Mouse (Mus musculus): Measurements from ENCODE around the gene Cbfb. TPM values are rescaled to one million over a fixed set of nuclear protein-coding genes. Genes with fewer than 3 reads are reported as not detected.

Gene Cbfb
- 58.3 and 60.0 TPM in 2 replicates for polyA plus RNA-seq (2016; fragmentation: Nextera tagmentation; extraction: Ambion mirVana)

DNA sequence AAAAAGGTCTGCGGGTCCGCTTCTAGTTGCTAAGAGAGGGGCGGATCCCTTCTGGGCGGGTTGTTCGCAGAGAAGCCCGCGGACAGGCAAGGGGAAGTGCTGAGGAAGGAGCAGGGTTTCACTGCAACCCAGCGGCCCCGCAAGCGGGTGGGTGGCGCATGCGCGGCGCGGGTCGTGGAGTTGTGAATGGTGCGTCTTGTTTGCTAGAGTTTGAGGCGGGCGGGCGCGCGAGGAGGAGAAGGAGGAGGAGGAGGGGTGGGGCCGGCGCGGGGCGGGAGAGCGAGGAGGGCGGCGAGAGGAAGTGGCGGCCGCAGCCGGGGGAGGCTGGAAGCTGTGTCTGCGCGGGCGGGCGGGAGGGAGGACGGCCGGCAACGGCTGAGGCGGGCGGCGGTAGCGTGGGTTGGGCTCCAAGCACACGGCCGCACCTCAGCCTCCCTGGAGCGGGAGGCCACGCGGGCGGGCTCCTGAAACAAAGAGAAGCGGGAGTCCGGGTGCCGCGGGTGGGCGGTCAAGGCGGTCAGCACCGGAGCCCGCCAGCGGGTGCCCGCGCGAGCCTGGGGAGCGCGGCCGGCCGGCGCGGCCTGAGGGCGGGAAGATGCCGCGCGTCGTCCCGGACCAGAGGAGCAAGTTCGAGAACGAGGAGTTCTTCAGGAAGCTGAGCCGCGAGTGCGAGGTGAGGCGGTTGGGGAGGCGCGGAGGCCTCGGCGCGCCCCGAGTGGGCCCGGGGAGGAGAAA is at the start of gene Cbfb:
Gene Cbfb, plus strand, starts transcription at position 294 of the 735 bp plus-strand sequence.
- ATAC-seq (ENCODE audit: low FRiP score) = peak; percentile 94

GRCm38 (mm10) chr8:105129864-105130263 is 40.6 kb upstream of the Cbfb start:
- no peaks in the 10 kb centered on the region for H3K4me1 ChIP-seq
- WGBS = 86% methylated on average over 9 of the region's 9 CpGs
- no peaks in the 10 kb centered on the region for H3K9me3 ChIP-seq
- no peak overlapping the region for H3K27ac ChIP-seq
- no peaks in the 10 kb centered on the region for H3K36me3 ChIP-seq (replicated peaks)
- H3K27me3 ChIP-seq = no peaks in the 10 kb centered on the region
- no peak overlapping the region for H3K4me3 ChIP-seq (replicated peaks)
- H3K4me2 ChIP-seq = no peak overlapping the region
- no peak for ATAC-seq (ENCODE audit: low FRiP score)
- no peak overlapping the region for H3K9ac ChIP-seq

More for the DNA sequence above, at the start of gene Cbfb:
- under 1% methylated on average over 71 of the region's 86 CpGs for WGBS
- Histone ChIP-seq H3K36me3 (replicated peaks) (no peaks in the 10 kb centered on the region), H3K27ac (peak within 1 kb of the TSS; percentile 97), H3K27me3 (no peaks in the 10 kb centered on the region), H3K9ac (peak within 1 kb of the TSS; percentile 92), H3K4me2 (peak within 1 kb of the TSS; percentile 66), H3K9me3 (no peaks in the 10 kb centered on the region), H3K4me3 (replicated peaks) (peak within 1 kb of the TSS; percentile 89), H3K4me1 (peaks cover 19% of the 10 kb centered on the region)

- Histone ChIP-seq H3K27me3 (no peaks in the 10 kb centered on the region), H3K9ac (no peak within 1 kb of the TSS), H3K4me3 (replicated peaks) (no peak within 1 kb of the TSS), H3K4me2 (no peak within 1 kb of the TSS), H3K36me3 (replicated peaks) (no peaks in the 10 kb centered on the region), H3K4me1 (no peaks in the 10 kb centered on the region), H3K27ac (no peak within 1 kb of the TSS), H3K9me3 (no peaks in the 10 kb centered on the region)
- 82% methylated on average over 5 of the region's 5 CpGs for WGBS
- no peak for ATAC-seq (ENCODE audit: low FRiP score)
Measured at GRCm38 (mm10) chr8:105131509-105131908, 39.0 kb upstream of the Cbfb start, which contains the start of gene Ces4a. Gene Ces4a (plus strand): TSS chr8:105131800.

DNA sequence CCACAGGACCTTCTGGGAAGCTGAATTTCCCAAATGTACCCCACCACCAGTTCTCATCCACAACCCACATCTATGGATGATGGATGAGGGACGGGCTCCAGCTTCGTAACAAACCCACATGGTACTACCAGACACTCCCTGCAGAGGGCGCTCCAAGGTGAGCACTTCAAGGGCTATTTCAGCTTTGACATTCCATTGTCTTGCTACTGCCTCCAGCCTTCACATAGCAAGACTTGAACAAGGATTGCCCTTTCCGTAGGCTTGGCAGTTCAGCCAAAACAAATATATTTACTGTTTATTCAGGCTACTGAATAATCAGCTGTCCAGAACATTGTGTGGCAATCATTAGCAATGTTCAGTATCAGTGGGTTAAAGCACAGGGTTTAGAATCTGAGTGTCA is 32.1 kb upstream of the Cbfb start:
- no peak for ATAC-seq (ENCODE audit: low FRiP score)
- Histone ChIP-seq H3K27ac (no peak overlapping the region), H3K4me1 (peaks cover 5% of the 10 kb centered on the region), H3K4me3 (replicated peaks) (no peak overlapping the region), H3K4me2 (no peak overlapping the region), H3K36me3 (replicated peaks) (no peaks in the 10 kb centered on the region), H3K9me3 (no peaks in the 10 kb centered on the region), H3K27me3 (peaks cover 16% of the 10 kb centered on the region; the same call in 1 of the 2 replicates), H3K9ac (no peak overlapping the region)
- WGBS = 19% methylated on average over 4 of the region's 4 CpGs

DNA sequence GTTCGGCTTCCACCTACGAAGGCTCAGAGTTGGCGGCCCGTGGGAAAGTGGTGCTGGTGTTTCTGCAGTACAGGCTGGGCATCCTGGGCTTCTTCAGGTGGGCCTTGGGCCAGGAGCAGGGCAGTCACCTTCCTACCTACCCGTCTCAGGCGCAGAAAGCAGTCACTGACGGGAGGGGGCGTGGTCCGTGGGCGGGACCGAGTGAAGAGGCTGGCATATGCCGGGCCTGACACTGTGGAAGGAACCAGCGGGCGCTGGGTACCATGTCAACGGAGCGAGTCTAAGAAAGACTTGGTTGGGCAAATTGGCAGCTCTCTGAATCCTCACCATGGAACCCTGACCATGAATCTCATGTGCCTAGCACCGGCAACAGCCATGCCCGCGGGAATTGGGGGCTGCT is 28.1 kb upstream of the Cbfb start:
- H3K4me2 ChIP-seq = peak overlapping the region; percentile 22; the same call in 1 of the 2 replicates
- H3K27ac ChIP-seq = no peak overlapping the region
- H3K9ac ChIP-seq = no peak overlapping the region
- no peak for ATAC-seq (ENCODE audit: low FRiP score)
- peaks cover 16% of the 10 kb centered on the region; the same call in 1 of the 2 replicates for H3K27me3 ChIP-seq
- H3K9me3 ChIP-seq = no peaks in the 10 kb centered on the region
- H3K36me3 ChIP-seq (replicated peaks) = no peaks in the 10 kb centered on the region
- peaks cover 5% of the 10 kb centered on the region for H3K4me1 ChIP-seq
- 44% methylated on average over 19 of the region's 19 CpGs for WGBS
- no peak overlapping the region for H3K4me3 ChIP-seq (replicated peaks)

- peaks cover 21% of the 10 kb centered on the region for H3K27me3 ChIP-seq
- WGBS = 66% methylated on average over 4 of the region's 4 CpGs
- no peaks in the 10 kb centered on the region for H3K9me3 ChIP-seq
- H3K4me2 ChIP-seq = no peak overlapping the region
- H3K4me1 ChIP-seq = peaks cover 18% of the 10 kb centered on the region
- H3K4me3 ChIP-seq (replicated peaks) = no peak overlapping the region
- ATAC-seq (ENCODE audit: low FRiP score) = no peak
- no peak overlapping the region for H3K9ac ChIP-seq
- H3K27ac ChIP-seq = no peak overlapping the region
- H3K36me3 ChIP-seq (replicated peaks) = no peaks in the 10 kb centered on the region
Measured at GRCm38 (mm10) chr8:105151654-105152053, 18.8 kb upstream of the Cbfb start.

DNA sequence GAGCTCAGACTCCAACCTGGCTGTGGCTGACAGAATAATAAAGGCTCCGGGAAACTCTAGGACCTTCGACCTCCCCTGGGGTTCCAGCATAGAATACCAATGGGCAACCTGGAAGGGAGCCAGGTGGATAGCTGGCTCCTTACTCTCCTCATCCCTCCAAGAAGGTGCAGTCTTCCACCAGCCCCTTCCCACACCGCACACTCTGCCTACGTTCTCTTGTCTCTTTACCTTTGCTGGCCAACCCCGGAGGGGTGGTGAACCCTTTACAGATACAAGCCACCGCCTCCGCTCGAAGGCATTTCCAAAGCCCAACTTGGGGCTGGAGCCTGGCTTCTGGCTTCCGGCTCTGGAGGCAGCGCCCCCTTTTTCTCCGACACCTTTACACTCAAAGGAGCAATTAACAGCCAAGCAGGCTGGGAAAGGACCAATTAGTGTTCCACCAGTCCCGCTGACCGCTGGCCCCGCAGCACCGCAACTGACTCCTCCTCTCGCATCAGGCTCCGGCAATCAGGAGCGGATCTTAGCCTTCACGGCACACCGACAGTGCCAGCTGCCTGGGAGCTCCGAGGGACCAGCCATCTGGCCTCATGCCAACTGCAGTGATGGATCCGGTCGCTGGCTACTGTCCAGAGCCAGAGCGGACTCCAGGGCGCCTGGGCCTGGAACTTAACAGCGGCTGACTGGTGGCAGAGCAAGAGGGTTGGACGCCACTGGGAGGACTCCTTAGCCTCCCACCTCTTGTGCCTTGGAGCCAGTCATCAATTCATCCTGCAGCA is 17.7 kb upstream of the Cbfb start:
- H3K9me3 ChIP-seq = no peaks in the 10 kb centered on the region
- H3K27ac ChIP-seq = peak overlapping the region; percentile 70
- ATAC-seq (ENCODE audit: low FRiP score) = peak; percentile 85
- H3K4me2 ChIP-seq = peak overlapping the region; percentile 61
- peak overlapping the region; percentile 31 for H3K4me3 ChIP-seq (replicated peaks)
- no peaks in the 10 kb centered on the region for H3K36me3 ChIP-seq (replicated peaks)
- H3K27me3 ChIP-seq = peaks cover 21% of the 10 kb centered on the region
- peaks cover 18% of the 10 kb centered on the region for H3K4me1 ChIP-seq
- H3K9ac ChIP-seq = peak overlapping the region; percentile 3; the same call in 1 of the 2 replicates
- 2% methylated on average over 27 of the region's 27 CpGs for WGBS

GRCm38 (mm10) chr8:105154316-105154715 is 16.2 kb upstream of the Cbfb start:
- Histone ChIP-seq H3K27ac (no peak overlapping the region), H3K9ac (no peak overlapping the region), H3K4me1 (peaks cover 18% of the 10 kb centered on the region), H3K9me3 (no peaks in the 10 kb centered on the region), H3K36me3 (replicated peaks) (no peaks in the 10 kb centered on the region), H3K4me2 (no peak overlapping the region), H3K4me3 (replicated peaks) (no peak overlapping the region), H3K27me3 (peaks cover 18% of the 10 kb centered on the region)
- 94% methylated on average over 5 of the region's 5 CpGs for WGBS
- no peak for ATAC-seq (ENCODE audit: low FRiP score)

DNA sequence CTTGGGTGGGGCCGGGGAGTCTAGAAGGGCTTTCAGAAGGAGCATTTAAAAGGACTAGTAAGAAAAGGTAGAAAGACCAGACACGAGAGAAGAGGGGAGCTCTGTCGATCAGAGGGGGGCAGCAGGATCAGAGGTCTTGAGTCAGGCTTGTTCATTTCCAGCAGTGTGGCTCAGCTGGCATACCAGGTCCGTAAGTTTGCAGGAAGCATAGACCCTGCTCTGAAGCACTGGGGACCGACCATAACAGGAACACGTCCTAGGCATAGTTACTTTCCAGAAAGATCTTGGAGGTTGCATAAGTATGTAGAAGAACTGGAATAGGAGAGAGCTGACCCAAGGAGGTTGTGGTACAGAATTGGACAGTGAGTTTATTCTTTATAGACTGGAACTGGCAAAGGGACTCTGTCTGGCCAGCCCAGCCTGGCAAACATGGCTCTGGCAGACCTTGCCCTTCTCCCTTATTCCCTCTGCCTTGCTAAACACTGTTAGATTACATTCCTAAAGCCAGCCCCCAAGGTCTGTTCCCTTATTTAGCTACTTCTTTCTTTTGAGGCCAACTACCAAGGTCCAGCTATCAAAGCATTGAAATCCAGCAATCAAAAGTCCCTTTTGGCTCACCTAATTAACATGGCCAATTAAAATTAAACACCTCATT is 15.3 kb upstream of the Cbfb start:
- no peak for ATAC-seq (ENCODE audit: low FRiP score)
- Histone ChIP-seq H3K9me3 (no peaks in the 10 kb centered on the region), H3K27ac (peak overlapping the region; percentile 33; the same call in 1 of the 2 replicates), H3K4me1 (peaks cover 18% of the 10 kb centered on the region), H3K27me3 (peaks cover 18% of the 10 kb centered on the region), H3K4me3 (replicated peaks) (no peak overlapping the region), H3K36me3 (replicated peaks) (no peaks in the 10 kb centered on the region), H3K9ac (no peak overlapping the region), H3K4me2 (no peak overlapping the region)
- WGBS = 79% methylated on average over 6 of the region's 6 CpGs

DNA sequence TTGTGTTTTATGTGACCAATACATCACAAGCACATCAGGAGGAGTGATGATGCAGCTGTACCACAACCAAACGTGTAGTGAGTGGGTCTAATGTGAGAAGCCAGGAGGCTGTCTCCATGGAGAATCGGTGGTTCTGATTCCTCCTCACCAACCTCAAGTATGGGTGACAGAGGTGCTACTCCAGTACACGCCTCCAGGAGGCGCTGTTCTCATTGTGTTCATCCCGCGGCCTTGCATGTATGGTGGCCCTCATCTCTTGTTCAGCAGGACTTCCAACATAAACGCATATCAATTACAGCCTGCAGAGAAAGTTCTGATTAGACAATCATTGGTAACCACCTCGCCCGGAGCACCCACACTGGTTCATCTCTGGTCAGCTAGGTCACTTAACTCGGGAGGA is 12.9 kb upstream of the Cbfb start:
- 52% methylated on average over 10 of the region's 10 CpGs for WGBS
- no peaks in the 10 kb centered on the region for H3K36me3 ChIP-seq (replicated peaks)
- H3K4me3 ChIP-seq (replicated peaks) = no peak overlapping the region
- H3K4me2 ChIP-seq = no peak overlapping the region
- H3K27me3 ChIP-seq = peaks cover 6% of the 10 kb centered on the region
- peaks cover 13% of the 10 kb centered on the region for H3K4me1 ChIP-seq
- ATAC-seq (ENCODE audit: low FRiP score) = no peak
- no peaks in the 10 kb centered on the region for H3K9me3 ChIP-seq
- no peak overlapping the region for H3K9ac ChIP-seq
- no peak overlapping the region for H3K27ac ChIP-seq

GRCm38 (mm10) chr8:105158084-105158483 is 12.4 kb upstream of the Cbfb start:
- Histone ChIP-seq H3K27me3 (0 out of 2 replicates have a peak, but pooled peaks cover 5% of the 10 kb centered on the region), H3K36me3 (replicated peaks) (no peaks in the 10 kb centered on the region), H3K4me2 (no peak overlapping the region), H3K4me1 (peaks cover 7% of the 10 kb centered on the region), H3K9ac (no peak overlapping the region), H3K4me3 (replicated peaks) (no peak overlapping the region), H3K9me3 (no peaks in the 10 kb centered on the region), H3K27ac (no peak overlapping the region)
- no peak for ATAC-seq (ENCODE audit: low FRiP score)
- WGBS = 82% methylated on average over 3 of the region's 3 CpGs

DNA sequence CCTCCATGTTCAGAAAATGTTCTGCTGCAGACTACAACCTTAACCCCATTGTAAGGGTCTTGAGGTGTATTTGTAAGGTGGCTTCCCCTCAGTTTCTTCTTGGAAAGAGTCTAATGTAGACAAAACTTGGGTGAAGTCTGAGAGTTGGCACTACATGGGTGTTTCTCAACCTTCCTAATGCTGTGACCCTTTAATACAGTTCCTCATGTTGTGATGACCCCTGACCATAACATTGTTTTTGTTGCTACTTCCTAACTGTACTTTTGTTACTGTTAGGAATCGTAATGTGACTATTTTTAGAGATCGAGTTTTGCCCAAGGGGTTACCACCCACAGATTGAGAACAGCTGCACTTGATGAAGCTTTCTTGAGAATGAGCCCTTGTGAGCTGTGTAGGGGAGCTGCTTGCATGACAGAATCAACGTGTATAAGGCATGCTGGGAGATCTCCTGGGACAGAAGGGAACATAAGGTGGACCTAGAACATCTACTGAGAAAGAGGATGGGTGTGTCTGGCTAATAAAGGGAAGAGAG is 9.3 kb upstream of the Cbfb start:
- Histone ChIP-seq H3K27ac (no peak overlapping the region), H3K27me3 (no peaks in the 10 kb centered on the region), H3K4me1 (peaks cover 5% of the 10 kb centered on the region), H3K9ac (no peak overlapping the region), H3K36me3 (replicated peaks) (no peaks in the 10 kb centered on the region), H3K9me3 (no peaks in the 10 kb centered on the region), H3K4me2 (no peak overlapping the region), H3K4me3 (replicated peaks) (no peak overlapping the region)
- no peak for ATAC-seq (ENCODE audit: low FRiP score)
- WGBS = 64% methylated on average over 3 of the region's 3 CpGs
